Comparison of ENCODE assay signal across 12 mouse cellular contexts in the genomic region with DNA sequence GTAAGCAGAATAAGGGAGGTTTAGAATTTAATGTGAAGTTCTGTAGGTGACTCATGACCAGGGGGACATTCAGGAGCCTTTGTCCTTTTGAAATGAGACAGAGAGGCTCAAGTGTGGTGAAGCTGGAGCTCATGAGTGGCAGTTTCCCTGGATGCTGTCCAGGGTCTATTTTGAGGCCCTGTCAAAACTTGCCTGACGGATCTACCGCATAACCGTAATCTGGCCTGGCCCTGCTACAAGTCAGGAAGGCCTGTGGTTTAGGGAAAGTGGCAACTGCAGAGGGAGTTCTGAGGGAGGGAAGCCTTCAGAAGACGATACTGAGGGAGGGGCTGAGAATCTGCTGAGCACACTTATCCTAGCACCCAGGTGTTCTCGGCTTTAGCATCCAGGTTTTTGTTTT. TPM values are rescaled to one million over a fixed set of nuclear protein-coding genes. Genes with fewer than 3 reads are reported as not detected.
A peak's percentile ranks its signal among the peaks of the same experiment; 100 is the strongest.
DNase-seq lines count a peak whose midpoint lies in the region; ATAC-seq and TF ChIP-seq lines count a peak whose summit lies in the region.
"Had no signal": no experiment of that assay in that cellular context is flagged by ENCODE, and none has a peak within 500 bp of the region (broad histone marks: within the 10 kb centered on the region; RNA-seq: fewer than 3 reads in every experiment).

No protein-coding gene starts in this region.

- no peak overlapping the region for H3K9ac ChIP-seq in stomach, embryonic 16.5 days (ENCODE audit: low read length)

- peaks cover 56% of the 10 kb centered on the region for H3K36me3 ChIP-seq in megakaryocyte, embryonic 14.5 days (replicated peaks; ENCODE audit: low read length)
- no peaks in the 10 kb centered on the region for H3K36me3 ChIP-seq in stomach, embryonic 16.5 days (ENCODE audit: control insufficient read depth, insufficient read depth, low read length)

- no peak for ATAC-seq in megakaryocyte, adult 5-6 weeks (ENCODE audit: poor library complexity, severe bottlenecking)
- no peak for ATAC-seq in stomach, embryonic 16.5 days (ENCODE audit: insufficient read depth, low FRiP score)
- ATAC-seq: forebrain, embryonic 14.5 days; Patski had no signal

- no peak overlapping the region for H3K4me2 ChIP-seq in stomach, embryonic 16.5 days (ENCODE audit: low read depth, low read length)

- H3K27ac ChIP-seq in gastrocnemius, adult 2 months, result peak overlapping the region; percentile 96
- 0 out of 2 replicates have a peak overlapping the region, but pooled peaks have one; percentile 14 for H3K27ac ChIP-seq in stomach, embryonic 16.5 days (ENCODE audit: low read length)

- intact Hi-C loops in gastrocnemius, adult 2 months (cut with DNase I), result no loop called here
- intact Hi-C loops in heart, postnatal 10 days (cut with DNase I), result no loop called here

- peak; percentile 84 for DNase-seq in gastrocnemius, adult 2 months
- DNase-seq in heart, postnatal 10 days, result peak; percentile 85 to 86
- no peak for DNase-seq in layer of hippocampus, adult 11-12 months (ENCODE audit: low spot score)
- DNase-seq in frontal cortex, postnatal 25 days (ENCODE audit: low spot score in 2 of 2), result no peak
- DNase-seq in right cerebral cortex, adult 2 months (ENCODE audit: low spot score in 2 of 2), result no peak
- DNase-seq: cerebellum, adult 9-10 months; layer of hippocampus, adult 9-11 months had no signal

- WGBS in stomach, embryonic 16.5 days, result 50% methylated on average over 5 of the region's 5 CpGs

- TF ChIP-seq CTCF in gastrocnemius, adult 2 months (IDR thresholded peaks at IDR 0.05), result no peak

- H3K4me3 ChIP-seq in megakaryocyte, embryonic 14.5 days (replicated peaks), result peak overlapping the region; percentile 85
- peak overlapping the region; percentile 22; the same call in 1 of the 2 replicates for H3K4me3 ChIP-seq in gastrocnemius, adult 2 months
- H3K4me3 ChIP-seq in stomach, embryonic 16.5 days (replicated peaks; ENCODE audit: low read length), result no peak overlapping the region

- peaks cover 77% of the 10 kb centered on the region for H3K4me1 ChIP-seq in megakaryocyte, embryonic 14.5 days
- H3K4me1 ChIP-seq in stomach, embryonic 16.5 days (ENCODE audit: control insufficient read depth, insufficient read depth, low read length), result peaks cover 10% of the 10 kb centered on the region

- no peaks in the 10 kb centered on the region for H3K9me3 ChIP-seq in megakaryocyte, embryonic 14.5 days
- no peaks in the 10 kb centered on the region for H3K9me3 ChIP-seq in stomach, embryonic 16.5 days (replicated peaks; ENCODE audit: control insufficient read depth, low read length)

- H3K27me3 ChIP-seq in megakaryocyte, embryonic 14.5 days (replicated peaks), result no peaks in the 10 kb centered on the region
- H3K27me3 ChIP-seq in stomach, embryonic 16.5 days (ENCODE audit: control insufficient read depth, insufficient read depth, low read length), result no peaks in the 10 kb centered on the region
- H3K27me3 ChIP-seq: Patski had no signal

RNA-seq across cellular contexts. Expression of a gene that starts 5.1 kb away (rescaled TPM):
- 28.3 and 112 TPM in 2 replicates for polyA plus RNA-seq in megakaryocyte, embryonic 14.5 days (2012; ENCODE audit: insufficient read depth, low replicate concordance)
- total RNA-seq in megakaryocyte, adult 5-6 weeks (2015), result 77.9 and 85.2 TPM in 2 replicates
- 137 and 138 TPM in 2 replicates for total RNA-seq in megakaryocyte, adult 5-6 weeks (2017)
- 10 to 100 TPM; 72.6 to 74.8 TPM for total RNA-seq in gastrocnemius, adult 2 months (2021)
- 100 to 1,000 TPM; 105 to 108 TPM for total RNA-seq in heart, postnatal 10 days (2021)
- 31.9 and 34.9 TPM in 2 replicates for polyA plus RNA-seq in stomach, embryonic 16.5 days (2015; fragmentation: Nextera tagmentation; extraction: Ambion mirVana)

Comparison
In these comparisons a context has a peak if more than half of its experiments do, and no peak if none do; other contexts are left out.
1. DNase-seq: peak in gastrocnemius, adult 2 months (single experiment) and heart, postnatal 10 days (2 of 2); none in layer of hippocampus, adult 11-12 months (single experiment), frontal cortex, postnatal 25 days (0 of 2) and right cerebral cortex, adult 2 months (0 of 2).